Mouse (Mus musculus) hindbrain, embryonic 13.5 days (tissue): ENCODE data around the gene Stra6. TPM values are rescaled to one million over a fixed set of nuclear protein-coding genes. Genes with fewer than 3 reads are reported as not detected.

ENCODE experiments used
- ATAC-seq: fragments of 200-750 bp; cut with Nextera tagmentation; 2 replicates; pipeline ENCODE4 v1.8.0; 2017; ENCODE audit warnings: moderate TSS enrichment; ENCODE audit not compliant: low FRiP score
- H3K27ac ChIP-seq: fragments of 300-500 bp; sonication (generic); 2 replicates; pipeline ENCODE4 v1.5.1; 2015; ENCODE audit warnings: inconsistent platforms, mild to moderate bottlenecking, moderate library complexity
- H3K27me3 ChIP-seq: fragments of 300-500 bp; sonication (generic); 2 replicates; pipeline ENCODE4 v1.6.1; 2015; ENCODE audit warnings: mild to moderate bottlenecking, inconsistent platforms
- H3K36me3 ChIP-seq: fragments of 300-500 bp; sonication (generic); 2 replicates; pipeline ENCODE4 v1.6.1; 2015; ENCODE audit warnings: mild to moderate bottlenecking, inconsistent platforms
- H3K4me1 ChIP-seq: fragments of 300-500 bp; sonication (generic); replicated peaks from 2 replicates; pipeline ENCODE4 v1.6.1; 2015; ENCODE audit warnings: inconsistent platforms
- H3K4me2 ChIP-seq: fragments of 300-500 bp; sonication (generic); 2 replicates; pipeline ENCODE4 v1.6.1; 2015; ENCODE audit warnings: inconsistent platforms, mild to moderate bottlenecking, moderate library complexity
- H3K4me3 ChIP-seq: fragments of 300-500 bp; sonication (generic); 2 replicates; pipeline ENCODE4 v1.5.1; 2015; ENCODE audit warnings: mild to moderate bottlenecking, inconsistent platforms
- H3K9ac ChIP-seq: fragments of 300-500 bp; sonication (generic); 2 replicates; pipeline ENCODE4 v1.6.1; 2015; ENCODE audit warnings: mild to moderate bottlenecking, inconsistent platforms
- H3K9me3 ChIP-seq: fragments of 300-500 bp; sonication (generic); 2 replicates; pipeline ENCODE4 v1.6.1; 2016; ENCODE audit warnings: inconsistent platforms
- WGBS: fragments of 180-500 bp; shearing (Covaris S2); methylation state at CpG from one replicate; pipeline ENCODE4 v1.1.7; 2015; 5-methylcytosine and 5-hydroxymethylcytosine counted together
- polyA plus RNA-seq: library from polyadenylated mRNA; unstranded; fragments of >200 nt; fragmentation: Nextera tagmentation; extraction: Ambion mirVana; gene quantifications from 2 replicates; pipeline ENCODE4 v1.2.1, GENCODE M21; 2015

Stra6 gene
- polyA plus RNA-seq, 1 experiment from 2014 or later: 20.1 TPM

GRCm38 (mm10) chr9:58145417-58145816, 81.8 kb downstream of the Stra6 start:
- no peak overlapping the region for H3K9ac ChIP-seq
- peaks cover 15% of the 10 kb centered on the region; the same call in 1 of the 2 replicates for H3K4me1 ChIP-seq
- no peak overlapping the region for H3K4me2 ChIP-seq
- ATAC-seq: no peak
- no peak overlapping the region for H3K4me3 ChIP-seq
- peaks cover 18% of the 10 kb centered on the region; the same call in 1 of the 2 replicates for H3K27me3 ChIP-seq
- no peak overlapping the region for H3K27ac ChIP-seq
- H3K9me3 ChIP-seq: no peaks in the 10 kb centered on the region
- no peaks in the 10 kb centered on the region for H3K36me3 ChIP-seq
- 88% methylated on average over 5 of the region's 5 CpGs for WGBS

DNA sequence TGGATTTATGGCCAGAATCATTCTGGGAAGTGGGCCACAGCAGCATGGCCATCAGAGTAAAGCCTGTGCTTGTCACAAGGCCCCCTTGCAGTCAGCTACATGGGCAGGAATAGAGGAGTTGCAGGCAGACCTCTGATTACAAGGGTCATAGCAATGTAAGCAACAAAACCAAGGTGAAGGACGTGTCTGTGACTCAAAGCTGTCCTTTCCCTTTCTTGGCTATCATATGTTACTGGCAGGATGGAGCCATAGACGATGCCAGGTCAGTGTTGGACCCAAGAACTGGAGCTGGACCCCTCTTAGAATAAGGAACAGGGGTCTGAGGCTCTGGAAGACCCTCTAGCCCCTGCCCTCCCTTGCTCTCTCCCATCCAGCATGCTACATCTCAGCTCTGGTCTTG, 85.2 kb downstream of the Stra6 start:
- Histone ChIP-seq H3K36me3 (no peaks in the 10 kb centered on the region), H3K27me3 (peaks cover 10% of the 10 kb centered on the region; the same call in 1 of the 2 replicates), H3K4me3 (no peak overlapping the region), H3K9ac (no peak overlapping the region), H3K4me2 (no peak overlapping the region), H3K4me1 (peaks cover 10% of the 10 kb centered on the region), H3K27ac (no peak overlapping the region), H3K9me3 (no peaks in the 10 kb centered on the region)
- 72% methylated on average over 2 of the region's 2 CpGs for WGBS
- ATAC-seq: no peak

DNA sequence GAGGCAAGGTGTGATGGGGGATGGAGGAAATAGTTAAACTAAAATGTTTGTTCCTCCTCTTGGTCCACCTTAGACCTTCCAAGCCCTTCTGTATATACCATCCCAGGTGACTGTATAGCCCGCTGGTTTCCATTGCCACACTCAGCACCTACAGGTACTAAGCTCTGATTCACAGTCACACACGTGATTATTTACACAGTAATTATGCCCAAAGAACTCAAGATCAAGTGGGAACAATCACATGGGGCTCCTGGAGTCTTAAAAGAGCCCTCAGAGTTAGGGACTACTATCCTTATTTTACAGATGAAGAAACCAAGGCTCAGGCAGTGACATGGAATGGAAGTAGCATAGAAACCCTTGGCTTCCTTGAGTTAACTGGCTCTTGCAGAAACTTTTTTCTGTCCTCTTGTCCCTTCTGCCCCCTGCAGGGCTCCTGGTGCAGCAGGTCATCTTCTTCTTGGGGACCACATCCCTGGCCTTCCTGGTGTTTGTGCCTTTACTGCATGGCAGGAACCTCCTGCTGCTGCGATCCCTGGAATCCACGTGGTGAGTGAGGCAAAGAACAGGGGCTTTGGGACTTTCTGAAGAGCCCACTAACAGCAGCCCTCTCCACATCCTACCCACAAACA, 87.3 kb downstream of the Stra6 start:
- H3K4me2 ChIP-seq: no peak overlapping the region
- peaks cover 7% of the 10 kb centered on the region; the same call in 1 of the 2 replicates for H3K27me3 ChIP-seq
- H3K9ac ChIP-seq: no peak overlapping the region
- H3K36me3 ChIP-seq: no peaks in the 10 kb centered on the region
- H3K27ac ChIP-seq: no peak overlapping the region
- H3K4me3 ChIP-seq: no peak overlapping the region
- H3K4me1 ChIP-seq: peaks cover 16% of the 10 kb centered on the region
- WGBS: 76% methylated on average over 4 of the region's 4 CpGs
- H3K9me3 ChIP-seq: no peaks in the 10 kb centered on the region
- ATAC-seq: no peak

DNA sequence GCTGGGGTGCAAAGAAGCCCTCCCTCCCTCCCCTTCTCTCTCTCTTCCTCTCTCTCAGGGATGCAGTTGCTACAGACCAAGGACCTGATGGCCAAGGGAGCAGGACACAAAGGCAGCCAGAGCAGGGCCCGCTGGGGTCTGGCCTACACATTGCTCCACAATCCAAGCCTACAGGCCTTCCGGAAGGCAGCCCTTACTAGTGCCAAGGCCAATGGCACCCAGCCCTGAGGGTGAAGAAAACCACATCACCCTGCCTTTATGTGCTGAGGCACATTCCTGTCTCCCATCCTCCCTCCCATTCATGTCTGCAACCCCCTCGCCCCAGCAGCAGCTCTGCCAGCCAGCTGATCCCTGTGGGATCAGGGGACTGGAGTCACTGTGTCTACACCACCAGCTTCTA, 89.5 kb downstream of the Stra6 start:
- Histone ChIP-seq H3K9me3 (no peaks in the 10 kb centered on the region), H3K27ac (no peak overlapping the region), H3K27me3 (peaks cover 10% of the 10 kb centered on the region; the same call in 1 of the 2 replicates), H3K4me3 (no peak overlapping the region), H3K4me2 (no peak overlapping the region), H3K9ac (peak overlapping the region; percentile 8; the same call in 1 of the 2 replicates), H3K4me1 (peaks cover 28% of the 10 kb centered on the region), H3K36me3 (no peaks in the 10 kb centered on the region)
- no peak for ATAC-seq
- 78% methylated on average over 2 of the region's 3 CpGs for WGBS

DNA sequence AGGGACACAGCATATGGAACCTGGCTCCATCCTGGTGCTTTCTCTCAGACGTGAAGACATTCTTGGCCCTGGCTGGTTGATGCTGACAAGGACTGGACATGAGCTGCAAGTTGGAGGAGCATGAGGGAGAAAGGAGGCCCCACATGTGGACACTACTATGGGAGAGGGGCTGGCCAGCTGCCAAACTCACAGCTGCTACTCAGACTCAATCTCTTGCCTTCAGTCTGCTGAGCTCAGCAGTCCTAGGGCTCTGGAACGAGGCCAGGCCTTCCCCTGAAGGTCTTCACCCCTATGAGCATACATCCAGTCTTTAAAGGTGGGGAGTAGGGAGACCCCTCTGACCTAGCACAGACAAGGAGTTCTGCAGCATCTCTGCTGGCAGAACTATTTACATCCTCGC, 91.8 kb downstream of the Stra6 start:
- ATAC-seq: no peak
- Histone ChIP-seq H3K36me3 (no peaks in the 10 kb centered on the region), H3K4me1 (peaks cover 38% of the 10 kb centered on the region), H3K4me3 (no peak overlapping the region), H3K27me3 (peaks cover 11% of the 10 kb centered on the region; the same call in 1 of the 2 replicates), H3K27ac (peak overlapping the region; percentile 30), H3K9me3 (no peaks in the 10 kb centered on the region), H3K4me2 (no peak overlapping the region), H3K9ac (no peak overlapping the region)
- WGBS: 50% methylated on average over 3 of the region's 3 CpGs

DNA sequence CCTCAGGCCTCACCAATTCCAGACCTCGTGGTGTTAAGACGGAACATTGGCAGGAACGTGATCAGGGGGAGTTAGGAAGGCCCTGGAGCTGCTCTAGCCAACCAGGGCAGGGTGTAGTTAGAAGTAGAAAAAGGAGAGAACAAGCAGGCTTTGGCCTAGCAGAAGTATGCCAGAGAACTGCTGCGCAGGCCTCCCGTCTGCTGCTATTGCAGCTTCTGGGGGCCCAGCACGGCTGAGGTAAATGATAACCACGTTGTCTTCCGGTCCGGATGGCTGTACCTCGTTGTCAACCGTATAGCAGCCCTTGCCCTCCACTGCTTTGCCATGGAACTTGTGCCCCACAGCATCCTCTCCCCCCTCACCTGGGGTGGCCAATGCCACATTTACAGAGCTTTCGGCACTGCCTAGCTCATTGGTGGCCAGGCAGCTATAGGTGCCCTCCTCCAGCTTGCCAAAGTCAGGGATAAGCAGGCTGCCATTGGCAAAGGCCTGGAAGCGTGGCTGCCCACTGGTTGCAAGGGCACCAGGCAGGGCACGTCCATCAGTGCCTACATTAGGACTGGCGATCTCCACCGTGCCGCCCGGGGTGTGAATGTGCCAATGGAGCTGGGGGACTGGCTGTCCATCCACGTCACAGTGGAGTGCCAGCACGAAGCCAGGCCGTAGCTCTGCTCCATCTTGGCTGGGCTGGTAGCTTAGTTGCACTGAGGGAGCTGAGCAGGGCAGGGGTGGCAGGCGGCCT, 93.4 kb downstream of the Stra6 start:
- Histone ChIP-seq H3K27ac (no peak overlapping the region), H3K4me3 (no peak overlapping the region), H3K9ac (no peak overlapping the region), H3K27me3 (peaks cover 13% of the 10 kb centered on the region; the same call in 1 of the 2 replicates), H3K4me2 (no peak overlapping the region), H3K9me3 (no peaks in the 10 kb centered on the region), H3K4me1 (peaks cover 38% of the 10 kb centered on the region), H3K36me3 (no peaks in the 10 kb centered on the region)
- 90% methylated on average over 22 of the region's 22 CpGs for WGBS
- no peak for ATAC-seq

- Histone ChIP-seq H3K36me3 (no peaks in the 10 kb centered on the region), H3K4me3 (no peak overlapping the region), H3K9me3 (no peaks in the 10 kb centered on the region), H3K27me3 (peaks cover 10% of the 10 kb centered on the region; the same call in 1 of the 2 replicates), H3K27ac (peak overlapping the region; percentile 52), H3K4me2 (no peak overlapping the region), H3K4me1 (peaks cover 38% of the 10 kb centered on the region), H3K9ac (no peak overlapping the region)
- WGBS: 81% methylated on average over 13 of the region's 13 CpGs
- no peak for ATAC-seq
Measured at GRCm38 (mm10) chr9:58157838-58158237, 94.2 kb downstream of the Stra6 start.

- Histone ChIP-seq H3K4me1 (peaks cover 32% of the 10 kb centered on the region), H3K9me3 (no peaks in the 10 kb centered on the region), H3K27me3 (peaks cover 10% of the 10 kb centered on the region; the same call in 1 of the 2 replicates), H3K36me3 (no peaks in the 10 kb centered on the region), H3K4me2 (no peak overlapping the region), H3K9ac (no peak overlapping the region), H3K27ac (peak overlapping the region; percentile 52; the same call in 1 of the 2 replicates), H3K4me3 (no peak overlapping the region)
- 60% methylated on average over 7 of the region's 7 CpGs for WGBS
- no peak for ATAC-seq
Measured at GRCm38 (mm10) chr9:58158541-58159311, 95.1 kb downstream of the Stra6 start.

- Histone ChIP-seq H3K9ac (no peak overlapping the region), H3K4me2 (no peak overlapping the region), H3K27ac (no peak overlapping the region), H3K4me1 (peaks cover 30% of the 10 kb centered on the region), H3K36me3 (no peaks in the 10 kb centered on the region), H3K9me3 (no peaks in the 10 kb centered on the region), H3K27me3 (peaks cover 6% of the 10 kb centered on the region; the same call in 1 of the 2 replicates), H3K4me3 (no peak overlapping the region)
- WGBS: 69% methylated on average over 4 of the region's 4 CpGs
- no peak for ATAC-seq
Measured at GRCm38 (mm10) chr9:58159855-58160254, 96.3 kb downstream of the Stra6 start.

- Histone ChIP-seq H3K4me1 (peaks cover 25% of the 10 kb centered on the region), H3K4me2 (no peak overlapping the region), H3K9me3 (no peaks in the 10 kb centered on the region), H3K36me3 (no peaks in the 10 kb centered on the region), H3K4me3 (no peak overlapping the region), H3K27me3 (peaks cover 6% of the 10 kb centered on the region; the same call in 1 of the 2 replicates), H3K9ac (no peak overlapping the region), H3K27ac (no peak overlapping the region)
- ATAC-seq: no peak
- 83% methylated on average over 5 of the region's 5 CpGs for WGBS
Measured at GRCm38 (mm10) chr9:58160315-58160714, 96.7 kb downstream of the Stra6 start.

DNA sequence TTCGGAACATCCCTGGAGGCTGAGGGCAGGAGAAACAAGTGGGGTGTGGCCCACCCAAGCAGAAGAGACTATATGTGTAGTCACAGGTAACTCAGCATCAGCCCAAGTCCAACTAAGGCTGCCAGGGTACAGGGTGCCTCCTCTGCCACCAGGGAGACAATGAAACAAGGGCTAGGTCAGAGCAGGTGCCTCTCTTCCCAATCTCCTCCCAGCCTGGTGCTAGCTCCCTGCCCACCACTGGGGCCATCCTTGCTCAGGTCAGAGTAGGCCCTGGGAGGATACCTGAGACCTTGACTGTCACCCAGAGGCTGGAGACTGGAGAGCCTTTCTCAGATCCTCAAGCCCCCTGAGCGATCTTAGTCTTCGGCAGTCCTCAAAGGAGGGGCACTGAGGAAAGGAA, 98.6 kb downstream of the Stra6 start:
- no peak for ATAC-seq
- no peak overlapping the region for H3K4me3 ChIP-seq
- H3K9me3 ChIP-seq: peaks cover 5% of the 10 kb centered on the region; the same call in 1 of the 2 replicates
- H3K4me1 ChIP-seq: peaks cover 17% of the 10 kb centered on the region; the same call in 1 of the 2 replicates
- no peak overlapping the region for H3K9ac ChIP-seq
- H3K27ac ChIP-seq: no peak overlapping the region
- WGBS: 84% methylated on average over 3 of the region's 3 CpGs
- no peaks in the 10 kb centered on the region for H3K36me3 ChIP-seq
- no peak overlapping the region for H3K4me2 ChIP-seq
- H3K27me3 ChIP-seq: peaks cover 6% of the 10 kb centered on the region; the same call in 1 of the 2 replicates

DNA sequence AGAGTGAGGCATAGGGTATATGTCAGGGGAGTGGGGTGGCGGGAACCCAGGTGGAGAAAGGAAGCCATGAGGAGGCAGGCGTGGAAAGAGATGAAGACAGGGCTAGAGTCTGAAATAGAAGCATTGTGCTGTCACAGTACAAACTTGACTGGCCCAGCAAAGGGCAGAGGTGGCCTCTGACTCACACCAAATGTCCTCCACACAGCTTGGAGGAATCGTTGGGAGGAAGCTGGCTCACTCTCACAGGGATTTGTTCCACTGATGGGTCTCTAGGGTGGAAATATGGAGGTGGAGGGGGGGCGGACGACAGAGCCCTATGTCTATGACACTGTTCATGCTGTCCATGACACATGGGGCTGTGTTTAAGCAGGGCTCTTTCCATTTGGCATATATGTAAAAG, 99.6 kb downstream of the Stra6 start:
- no peak for ATAC-seq
- Histone ChIP-seq H3K4me2 (no peak overlapping the region), H3K36me3 (no peaks in the 10 kb centered on the region), H3K27me3 (peaks cover 3% of the 10 kb centered on the region; the same call in 1 of the 2 replicates), H3K4me3 (no peak overlapping the region), H3K9ac (no peak overlapping the region), H3K27ac (no peak overlapping the region), H3K9me3 (peaks cover 5% of the 10 kb centered on the region; the same call in 1 of the 2 replicates), H3K4me1 (0 out of 2 replicates have a peak, but pooled peaks cover 10% of the 10 kb centered on the region)
- 76% methylated on average over 5 of the region's 5 CpGs for WGBS
